Mouse (Mus musculus) limb, embryonic 12.5 days (tissue): ENCODE results near the gene B3gat1. TPM values are rescaled to one million over a fixed set of nuclear protein-coding genes. Genes with fewer than 3 reads are reported as not detected.

ENCODE experiments used
- ATAC-seq: fragments of 200-750 bp; cut with Nextera tagmentation; 2 replicates; pipeline ENCODE4 v1.8.0; 2017; ENCODE audit warnings: low read depth, moderate TSS enrichment; ENCODE audit not compliant: insufficient number of reproducible peaks, insufficient read depth, low FRiP score, low TSS enrichment
- H3K27ac ChIP-seq: fragments of 300-500 bp; sonication (generic); 2 replicates; pipeline ENCODE4 v1.5.1; 2016; ENCODE audit warnings: mild to moderate bottlenecking, moderate library complexity
- H3K27me3 ChIP-seq: fragments of 300-500 bp; sonication (generic); 2 replicates; pipeline ENCODE4 v1.6.1; 2016; ENCODE audit warnings: mild to moderate bottlenecking, moderate library complexity
- H3K36me3 ChIP-seq: fragments of 300-500 bp; sonication (generic); 2 replicates; pipeline ENCODE4 v1.6.1; 2016; ENCODE audit warnings: mild to moderate bottlenecking, moderate library complexity
- H3K4me1 ChIP-seq: fragments of 300-500 bp; sonication (generic); replicated peaks from 2 replicates; pipeline ENCODE4 v1.6.1; 2016
- H3K4me2 ChIP-seq: fragments of 300-500 bp; sonication (generic); 2 replicates; pipeline ENCODE4 v1.6.1; 2016; ENCODE audit warnings: mild to moderate bottlenecking, moderate library complexity
- H3K4me3 ChIP-seq: fragments of 300-500 bp; sonication (generic); replicated peaks from 2 replicates; pipeline ENCODE4 v1.5.1; 2016; ENCODE audit warnings: mild to moderate bottlenecking
- H3K9ac ChIP-seq: fragments of 300-500 bp; sonication (generic); replicated peaks from 2 replicates; pipeline ENCODE4 v1.6.1; 2016; ENCODE audit warnings: mild to moderate bottlenecking, moderate library complexity
- H3K9me3 ChIP-seq: fragments of 300-500 bp; sonication (generic); 2 replicates; pipeline ENCODE4 v1.6.1; 2016; ENCODE audit warnings: mild to moderate bottlenecking, moderate library complexity
- WGBS: fragments of 180-500 bp; shearing (Covaris S2); methylation state at CpG from one replicate; pipeline ENCODE4 v1.1.7; 2016; 5-methylcytosine and 5-hydroxymethylcytosine counted together
- polyA plus RNA-seq: library from polyadenylated mRNA; unstranded; fragments of >200 nt; fragmentation: Nextera tagmentation; extraction: Ambion mirVana; gene quantifications from 2 replicates; pipeline ENCODE4 v1.2.1, GENCODE M21; 2016

Gene B3gat1
- polyA plus RNA-seq, 1 experiment from 2014 or later, result 0.29 TPM

GRCm38 (mm10) chr9:26778421-26778820 is 44.9 kb downstream of the B3gat1 start:
- no peak overlapping the region for H3K4me3 ChIP-seq
- no peaks in the 10 kb centered on the region for H3K9me3 ChIP-seq
- H3K27me3 ChIP-seq, result no peaks in the 10 kb centered on the region
- H3K36me3 ChIP-seq, result no peaks in the 10 kb centered on the region
- no peak overlapping the region for H3K4me2 ChIP-seq
- H3K27ac ChIP-seq, result no peak overlapping the region
- H3K4me1 ChIP-seq, result no peaks in the 10 kb centered on the region
- 88% methylated on average over 7 of the region's 7 CpGs for WGBS
- no peak for ATAC-seq
- no peak overlapping the region for H3K9ac ChIP-seq

GRCm38 (mm10) chr9:26783414-26783975 is 50.0 kb downstream of the B3gat1 start:
- Histone ChIP-seq H3K27me3 (no peaks in the 10 kb centered on the region), H3K4me1 (no peaks in the 10 kb centered on the region), H3K9me3 (no peaks in the 10 kb centered on the region), H3K27ac (no peak overlapping the region), H3K4me3 (no peak overlapping the region), H3K36me3 (no peaks in the 10 kb centered on the region), H3K9ac (no peak overlapping the region), H3K4me2 (no peak overlapping the region)
- no peak for ATAC-seq
- WGBS, result 63% methylated on average over 7 of the region's 7 CpGs

GRCm38 (mm10) chr9:26792829-26793228 is 59.3 kb downstream of the B3gat1 start:
- no peak overlapping the region for H3K4me3 ChIP-seq
- H3K4me1 ChIP-seq, result no peaks in the 10 kb centered on the region
- 77% methylated on average over 3 of the region's 3 CpGs for WGBS
- no peaks in the 10 kb centered on the region for H3K36me3 ChIP-seq
- no peak overlapping the region for H3K27ac ChIP-seq
- no peaks in the 10 kb centered on the region for H3K27me3 ChIP-seq
- no peaks in the 10 kb centered on the region for H3K9me3 ChIP-seq
- no peak for ATAC-seq
- no peak overlapping the region for H3K4me2 ChIP-seq
- H3K9ac ChIP-seq, result no peak overlapping the region

- WGBS, result 82% methylated on average over 3 of the region's 3 CpGs
- no peaks in the 10 kb centered on the region for H3K9me3 ChIP-seq
These were observed 64.7 kb downstream of the B3gat1 start for GRCm38 (mm10) chr9:26798205-26798604.

GRCm38 (mm10) chr9:26798731-26799130 is 65.2 kb downstream of the B3gat1 start:
- WGBS, result 80% methylated on average over 1 of the region's 1 CpGs
- Histone ChIP-seq H3K4me1 (no peaks in the 10 kb centered on the region), H3K36me3 (no peaks in the 10 kb centered on the region), H3K27ac (no peak overlapping the region), H3K4me3 (no peak overlapping the region), H3K9ac (no peak overlapping the region), H3K27me3 (no peaks in the 10 kb centered on the region), H3K4me2 (no peak overlapping the region), H3K9me3 (no peaks in the 10 kb centered on the region)
- ATAC-seq, result no peak

More at GRCm38 (mm10) chr9:26798205-26798604, 64.7 kb downstream of the B3gat1 start:
- H3K4me1 ChIP-seq, result no peaks in the 10 kb centered on the region
- no peak overlapping the region for H3K9ac ChIP-seq
- H3K36me3 ChIP-seq, result no peaks in the 10 kb centered on the region
- H3K27ac ChIP-seq, result no peak overlapping the region
- H3K27me3 ChIP-seq, result no peaks in the 10 kb centered on the region
- no peak overlapping the region for H3K4me2 ChIP-seq
- no peak overlapping the region for H3K4me3 ChIP-seq
- no peak for ATAC-seq

- Histone ChIP-seq H3K9me3 (no peaks in the 10 kb centered on the region), H3K4me1 (no peaks in the 10 kb centered on the region), H3K4me2 (no peak overlapping the region), H3K27ac (no peak overlapping the region), H3K27me3 (no peaks in the 10 kb centered on the region), H3K36me3 (no peaks in the 10 kb centered on the region), H3K4me3 (no peak overlapping the region), H3K9ac (no peak overlapping the region)
- WGBS, result 92% methylated on average over 2 of the region's 2 CpGs
- no peak for ATAC-seq
These were observed 66.8 kb downstream of the B3gat1 start for GRCm38 (mm10) chr9:26800357-26800756.

- no peaks in the 10 kb centered on the region for H3K27me3 ChIP-seq
- no peak overlapping the region for H3K27ac ChIP-seq
- no peak overlapping the region for H3K4me3 ChIP-seq
- no peaks in the 10 kb centered on the region for H3K9me3 ChIP-seq
- no peak overlapping the region for H3K9ac ChIP-seq
- no peak overlapping the region for H3K4me2 ChIP-seq
- H3K4me1 ChIP-seq, result 0 out of 2 replicates have a peak, but pooled peaks cover 4% of the 10 kb centered on the region
- ATAC-seq, result no peak
- H3K36me3 ChIP-seq, result no peaks in the 10 kb centered on the region
These were observed 70.8 kb downstream of the B3gat1 start for GRCm38 (mm10) chr9:26804321-26804720.

- Histone ChIP-seq H3K9me3 (no peaks in the 10 kb centered on the region), H3K9ac (peak within 1 kb of the TSS; percentile 56), H3K4me1 (0 out of 2 replicates have a peak, but pooled peaks cover 4% of the 10 kb centered on the region), H3K27me3 (no peaks in the 10 kb centered on the region), H3K4me3 (peak within 1 kb of the TSS; percentile 50), H3K27ac (peak within 1 kb of the TSS; percentile 47; the same call in 1 of the 2 replicates), H3K4me2 (peak within 1 kb of the TSS; percentile 78), H3K36me3 (no peaks in the 10 kb centered on the region)
- WGBS, result 1% methylated on average over 33 of the region's 33 CpGs
- ATAC-seq, result peak; percentile 100
These were observed 72.6 kb downstream of the B3gat1 start, which contains the start of gene Glb1l2 for GRCm38 (mm10) chr9:26805935-26806666. Glb1l2 (minus strand) TSS chr9:26806468.

- ATAC-seq, result no peak
- 87% methylated on average over 2 of the region's 2 CpGs for WGBS
These were observed 75.2 kb downstream of the B3gat1 start for GRCm38 (mm10) chr9:26808735-26809134.

More at GRCm38 (mm10) chr9:26808735-26809134, 75.2 kb downstream of the B3gat1 start:
- 0 out of 2 replicates have a peak, but pooled peaks cover 4% of the 10 kb centered on the region for H3K4me1 ChIP-seq
- no peak overlapping the region for H3K4me3 ChIP-seq
- H3K36me3 ChIP-seq, result no peaks in the 10 kb centered on the region
- no peak overlapping the region for H3K27ac ChIP-seq
- no peak overlapping the region for H3K9ac ChIP-seq
- no peaks in the 10 kb centered on the region for H3K9me3 ChIP-seq
- no peaks in the 10 kb centered on the region for H3K27me3 ChIP-seq
- H3K4me2 ChIP-seq, result no peak overlapping the region
